Mouse (Mus musculus): Measurements from ENCODE around the gene Pacrg.

- no peak for TF ChIP-seq POLR2A (IDR thresholded peaks at IDR 0.05; ENCODE audit: low read depth, low read length)
- no peak for TF ChIP-seq CTCF (conservative IDR thresholded peaks at IDR 0.05 in 1 of 2, IDR thresholded peaks at IDR 0.05 in 1 of 2; ENCODE audit: low read depth in 2 of 2, low read length in 2 of 2)
- TF ChIP-seq ETS1 (conservative IDR thresholded peaks at IDR 0.05; ENCODE audit: low read depth, low read length) = no peak
- no peak for TF ChIP-seq NRF1 (IDR thresholded peaks at IDR 0.05; ENCODE audit: low read depth, low read length)
Observed at GRCm38 (mm10) chr17:10365501-10366482, 474.3 kb downstream of the Pacrg start.
